Mouse (Mus musculus) mature B cell (primary cell): ENCODE measurements around the gene Trex1.

ENCODE experiments used
- in situ Hi-C: fragments of 300-500 bp; cut with MboI; formaldehyde crosslinking; loops from 2 replicates; pipeline ENCODE4 v1.14.3; 2019

Gene Trex1

DNA sequence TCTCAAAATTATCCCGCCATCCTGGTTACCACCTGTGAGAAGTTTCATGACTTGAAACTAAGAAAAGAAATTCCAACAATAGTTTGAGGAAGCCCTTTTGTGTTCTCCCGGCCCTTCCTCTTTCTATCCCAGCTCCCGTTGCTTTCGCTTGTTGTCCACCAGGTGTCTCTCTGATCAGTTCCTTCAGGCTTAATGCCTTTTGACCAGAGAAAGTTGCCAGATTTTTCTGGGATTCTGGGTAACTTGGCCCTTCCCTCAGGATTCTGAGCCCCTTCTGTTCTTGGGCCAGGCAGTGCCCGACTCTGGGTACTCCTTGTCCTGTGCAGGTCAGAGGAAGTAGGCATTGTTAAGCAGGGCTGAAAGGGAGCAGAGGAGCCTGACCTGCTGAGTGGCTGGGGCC, 28.5 kb upstream of the Trex1 start:
- in situ Hi-C loops = no loop called here

DNA sequence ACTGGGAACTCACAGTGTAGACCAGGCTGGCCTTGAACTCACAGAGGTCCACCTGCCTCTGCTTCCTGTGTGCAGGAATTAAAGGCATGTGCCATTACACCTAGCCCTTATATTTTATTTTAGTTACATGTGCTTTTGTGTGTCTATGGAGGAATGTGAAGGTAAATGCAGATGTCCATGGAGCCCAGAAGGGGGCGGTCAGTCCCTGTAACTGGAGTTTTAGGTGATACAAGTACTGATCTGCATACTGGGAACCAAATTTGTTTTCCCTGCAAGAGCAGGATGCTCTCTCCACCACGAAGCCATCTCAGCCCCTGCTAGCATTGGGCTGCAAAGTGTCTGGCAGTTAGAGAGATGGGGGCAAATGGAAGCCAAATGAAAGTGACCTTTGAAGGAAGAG, 25.4 kb upstream of the Trex1 start:
- in situ Hi-C loops = no loop called here

DNA sequence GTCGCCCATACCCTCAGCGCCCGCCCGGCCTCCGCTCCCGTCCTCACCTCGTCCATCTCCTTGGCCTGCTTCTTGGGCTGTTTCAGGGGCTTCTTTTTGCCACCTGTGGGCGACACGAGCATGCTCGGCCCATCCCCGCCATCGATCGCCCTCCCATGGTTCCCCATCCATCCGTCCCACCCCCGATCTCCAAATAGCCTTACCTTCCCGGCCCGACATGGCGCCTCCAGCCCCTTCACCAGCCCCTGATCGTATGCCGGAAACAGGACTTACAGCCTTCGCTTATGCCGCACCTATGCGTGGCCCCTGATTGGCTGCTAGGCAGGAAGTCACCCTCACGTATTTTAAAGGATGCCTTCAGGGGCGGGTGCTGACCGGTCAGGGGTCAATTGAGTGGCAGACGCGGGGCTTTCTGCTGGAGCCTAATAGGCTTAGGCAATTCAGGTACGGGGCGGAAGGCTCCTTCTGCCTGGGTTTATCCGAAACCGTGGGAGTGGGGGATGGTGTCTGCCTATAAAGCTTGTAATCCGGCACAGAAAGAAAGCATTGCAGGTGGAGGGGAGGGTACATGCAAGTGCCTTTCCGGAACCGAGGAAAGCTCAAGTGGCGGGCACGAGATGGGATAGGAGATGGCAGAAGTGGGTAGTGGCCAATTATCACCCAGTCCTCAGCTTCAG, 22.7 kb upstream of the Trex1 start, which contains the start of the genes Ccdc51 and Tma7:
TSS of gene Ccdc51 (plus strand) at position 370 of the 677 bp plus-strand sequence.
TSS of gene Tma7 (minus strand) at position 464 of the 677 bp plus-strand sequence.
- in situ Hi-C loops = no loop called here

DNA sequence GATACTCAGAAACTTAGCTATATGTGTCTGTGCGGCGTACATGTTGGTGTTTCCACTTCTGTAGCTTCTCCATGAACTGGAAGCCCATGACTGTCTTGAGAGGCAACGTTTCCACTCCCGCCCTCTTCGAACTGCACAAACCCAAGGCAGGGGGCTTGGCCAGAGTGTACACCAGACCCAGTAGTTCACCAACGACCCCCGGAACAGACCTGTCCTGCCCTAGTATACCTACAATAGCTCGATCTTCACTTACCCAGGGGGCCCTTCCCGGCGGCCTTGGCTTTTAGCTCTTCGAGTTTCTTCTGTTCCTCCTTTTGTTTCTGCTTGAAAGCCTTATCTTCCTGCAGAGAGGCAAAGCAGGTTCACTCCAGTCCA, 22.2 kb upstream of the Trex1 start:
- in situ Hi-C loops = no loop called here

DNA sequence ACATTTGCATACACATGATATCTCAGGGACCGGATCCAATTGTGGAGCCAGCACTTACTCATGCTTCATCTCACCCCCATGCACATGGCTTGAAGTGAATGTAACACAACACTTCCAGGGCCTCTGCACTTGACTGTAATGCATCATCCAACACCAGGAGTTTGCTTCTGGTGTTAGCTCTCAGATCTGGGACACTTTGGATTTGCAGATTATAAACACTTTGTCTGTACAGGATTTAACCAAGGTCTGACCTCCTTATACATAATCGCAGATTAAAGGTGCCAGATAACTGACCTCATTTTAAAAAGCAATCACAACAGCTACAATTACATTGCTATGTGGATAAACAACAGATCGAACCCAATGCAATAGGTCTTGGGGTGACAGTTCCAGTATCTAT, 21.0 kb upstream of the Trex1 start:
- in situ Hi-C loops = no loop called here

DNA sequence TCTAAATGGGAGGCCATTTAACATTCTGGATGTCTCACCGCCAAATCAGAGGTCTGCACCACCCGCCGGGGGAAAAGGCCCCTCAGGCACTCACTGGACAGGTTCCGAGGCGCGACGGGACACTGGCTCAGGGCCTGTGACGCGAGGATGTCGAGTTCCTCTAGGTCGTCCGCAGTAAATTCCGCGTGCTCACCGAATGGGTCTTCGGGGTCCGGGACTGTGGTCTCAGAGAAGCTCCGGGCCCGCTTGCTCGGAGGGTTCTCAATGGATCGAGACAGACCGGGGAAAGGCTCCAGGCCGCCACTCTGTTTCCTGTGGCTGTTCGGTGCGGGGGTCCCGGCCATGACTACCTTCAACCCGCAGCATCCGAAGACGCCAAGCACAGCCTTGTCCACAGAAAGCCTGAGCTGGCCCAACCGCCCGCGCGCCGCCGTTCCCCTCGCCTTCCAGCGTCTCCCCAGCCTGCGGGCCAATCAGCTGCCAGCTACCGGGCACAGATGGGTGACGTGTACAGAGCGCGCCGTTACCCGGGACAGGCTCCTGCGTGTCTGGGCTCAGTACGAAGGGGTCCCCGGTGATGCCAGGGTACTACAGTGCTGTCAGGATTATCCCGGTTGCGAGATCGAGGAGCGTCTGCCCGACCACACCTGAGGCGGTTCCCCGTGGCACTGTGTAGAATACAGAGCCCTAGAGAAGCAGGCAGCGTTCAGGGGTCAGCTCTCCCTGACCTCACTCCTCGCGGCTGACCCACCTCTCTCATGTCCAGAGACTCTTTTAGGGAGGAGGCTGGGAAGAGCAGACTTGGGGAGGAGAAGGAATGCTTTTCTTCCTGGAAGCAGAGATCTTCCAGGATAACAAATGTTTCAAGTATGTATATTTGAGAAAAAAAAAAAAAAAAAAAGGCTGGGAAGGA, 14.4 kb upstream of the Trex1 start, which contains the start of gene Atrip:
TSS of gene Atrip (minus strand) at position 464 of the 913 bp plus-strand sequence.
- in situ Hi-C loops = no loop called here

DNA sequence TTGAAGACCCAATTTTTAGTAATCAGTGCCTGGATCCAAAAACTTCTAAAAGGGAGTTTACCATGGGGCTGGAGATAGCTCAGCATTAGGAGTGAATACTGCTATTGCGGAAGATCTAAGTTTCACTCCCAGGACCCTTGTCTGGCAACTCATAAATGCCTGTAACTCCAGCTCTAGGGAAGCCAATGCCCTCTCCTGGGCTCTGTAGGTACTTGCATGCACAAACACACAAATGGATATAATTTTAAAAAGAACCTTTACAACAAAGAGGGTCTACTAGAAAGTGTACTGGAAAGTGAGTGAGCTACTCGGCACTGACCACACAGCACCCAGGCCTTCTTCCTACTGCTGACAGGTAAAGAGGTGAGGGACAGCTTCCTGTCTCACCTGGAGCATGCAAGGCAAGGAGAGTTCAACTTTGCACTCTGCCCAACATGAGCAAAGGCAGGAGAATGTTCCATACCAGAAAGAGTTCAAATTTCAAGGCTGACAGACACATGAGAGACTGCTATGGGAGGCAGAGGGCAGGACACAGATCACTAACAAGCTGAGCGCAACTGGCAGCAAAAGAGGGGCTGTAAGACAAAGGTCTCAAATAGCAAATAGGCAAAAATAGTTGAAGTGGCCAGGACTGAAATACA, 8.7 kb upstream of the Trex1 start:
- in situ Hi-C loops = loop anchor here (10.0 kb wide), 1 partner anchor 63 kb away; no protein-coding TSS in a partner anchor

DNA sequence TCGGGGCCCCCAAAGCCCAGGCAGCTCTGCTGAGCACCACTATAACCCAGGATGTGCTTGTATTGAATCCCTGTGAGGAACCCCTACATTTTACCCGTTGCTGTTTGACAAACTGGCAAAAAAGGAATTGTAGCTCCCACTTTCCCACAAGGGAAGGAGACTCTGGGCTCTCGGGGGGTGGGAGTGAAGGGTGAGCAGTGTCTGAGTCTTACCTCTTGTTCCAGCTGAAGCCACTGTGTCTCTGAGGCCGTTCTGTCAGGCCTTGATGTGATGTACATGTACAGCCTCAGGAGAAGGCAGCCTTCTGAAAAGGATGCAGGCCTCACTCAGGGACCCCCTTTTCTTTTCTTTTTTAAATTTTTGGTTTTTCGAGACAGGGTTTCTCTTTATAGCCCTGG, 1.4 kb upstream of the Trex1 start:
- in situ Hi-C loops = loop anchor here (10.0 kb wide), 1 partner anchor 56 kb away; no protein-coding TSS in a partner anchor

DNA sequence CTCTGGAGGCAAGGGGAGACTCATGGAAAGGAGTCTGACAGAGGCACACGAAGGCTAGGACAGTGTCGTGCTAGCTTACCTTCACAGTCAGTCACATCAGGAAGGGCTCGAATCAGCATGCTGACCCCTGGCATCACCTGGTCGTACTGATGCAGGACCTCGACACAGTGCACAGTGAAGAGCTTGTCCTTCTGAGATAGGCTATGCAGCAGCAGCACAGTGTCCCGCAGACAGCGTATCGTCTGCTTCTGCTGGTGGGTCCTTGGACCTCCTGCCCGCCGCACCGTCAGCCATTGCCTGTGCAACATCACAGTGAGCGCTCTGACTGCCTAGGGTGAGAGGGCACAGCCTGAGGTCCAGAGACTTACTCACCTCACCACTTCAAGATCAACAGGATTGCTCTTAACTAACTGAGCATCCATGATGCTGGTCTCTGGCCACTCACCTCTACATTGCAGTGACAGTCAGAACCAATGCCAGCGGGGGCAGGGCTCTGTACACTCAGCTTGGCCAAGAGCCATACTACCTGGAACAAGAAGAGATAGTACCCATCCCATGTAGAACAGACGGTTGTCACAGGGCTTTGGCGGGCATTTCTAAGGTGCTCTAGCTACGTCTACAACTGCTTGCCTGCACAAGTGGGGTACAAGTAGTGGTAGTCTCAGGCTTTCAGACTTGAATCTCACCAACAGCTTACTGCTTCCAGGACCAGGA, 807 bp upstream of the Trex1 start:
- in situ Hi-C loops = loop anchor here (10.0 kb wide), 1 partner anchor 56 kb away; no protein-coding TSS in a partner anchor

DNA sequence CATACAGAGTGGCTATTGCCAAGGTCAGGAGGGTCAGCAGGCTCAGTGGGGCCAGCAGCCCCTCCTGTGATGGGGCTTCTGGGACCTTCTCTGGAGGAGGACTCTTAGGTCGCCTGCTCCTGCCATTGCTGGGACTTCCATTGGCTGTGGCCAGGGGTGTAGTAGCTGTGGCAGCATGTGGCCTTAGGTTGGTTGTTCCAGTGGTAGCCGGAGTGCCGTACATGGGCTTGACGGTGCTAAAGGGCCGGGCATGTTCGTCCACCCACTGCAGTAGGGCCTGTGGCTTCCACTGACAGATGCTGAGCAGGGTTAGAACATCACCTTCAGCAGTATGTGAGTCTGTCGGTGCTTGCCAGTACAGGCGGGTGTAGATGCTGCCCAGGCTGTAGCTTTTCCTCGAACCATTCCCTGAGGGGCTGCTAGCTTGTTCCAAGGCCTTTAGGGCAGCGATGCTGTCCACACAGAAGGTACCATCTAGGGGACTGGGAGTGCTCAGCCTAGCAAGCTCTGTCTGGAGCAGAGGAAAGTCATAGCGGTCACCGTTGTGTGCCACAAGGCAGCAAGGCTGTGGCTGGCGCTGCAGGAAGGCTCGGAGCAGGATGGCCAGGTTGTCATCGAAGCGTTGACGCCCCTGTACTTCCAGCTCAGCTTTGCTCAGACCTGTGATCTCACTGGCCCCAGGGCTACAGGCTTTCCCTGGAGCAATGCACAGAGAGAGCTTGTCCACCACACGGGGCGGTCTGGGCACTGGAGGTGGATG, 1.3 kb downstream of the Trex1 start:
- in situ Hi-C loops = no loop called here

DNA sequence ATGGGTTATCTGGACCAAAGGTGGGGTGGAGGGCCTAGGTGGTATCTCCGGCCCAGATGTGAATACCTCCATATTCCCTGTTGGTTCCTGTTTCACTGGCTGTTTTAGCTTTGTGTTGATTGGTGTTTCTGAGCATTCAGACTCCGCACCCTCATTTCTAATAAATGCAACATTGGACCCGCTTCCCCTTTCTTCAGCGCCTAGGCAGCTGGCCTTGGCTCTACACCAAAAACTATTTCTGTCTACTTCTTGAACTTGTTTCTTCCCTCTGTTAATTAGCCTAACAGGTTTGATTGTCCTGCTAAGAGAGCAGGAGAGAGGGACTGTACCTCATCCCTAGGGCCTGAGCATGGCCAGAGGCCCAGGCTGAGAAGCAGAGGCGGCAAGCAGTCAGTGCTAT, 2.0 kb downstream of the Trex1 start:
- in situ Hi-C loops = no loop called here

DNA sequence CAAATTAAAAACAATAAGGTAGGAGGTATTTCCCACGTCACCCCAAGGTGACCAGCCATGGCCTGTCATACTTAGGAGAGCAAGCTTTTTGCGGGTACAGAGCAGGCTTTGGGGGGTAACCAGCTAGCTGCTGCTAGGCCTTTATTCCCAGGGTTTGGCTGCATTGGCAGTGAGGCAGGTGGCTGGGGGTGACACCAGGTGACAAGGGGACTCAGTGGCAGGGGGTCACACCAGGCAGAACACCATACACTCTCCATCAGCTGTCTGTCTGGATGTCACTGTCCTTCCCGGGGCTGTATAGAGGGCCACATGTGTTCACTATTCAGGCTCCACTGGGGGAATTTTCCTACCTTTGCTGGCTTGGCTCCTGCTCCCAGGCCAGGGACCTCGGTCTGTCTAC, 2.6 kb downstream of the Trex1 start:
- in situ Hi-C loops = no loop called here

DNA sequence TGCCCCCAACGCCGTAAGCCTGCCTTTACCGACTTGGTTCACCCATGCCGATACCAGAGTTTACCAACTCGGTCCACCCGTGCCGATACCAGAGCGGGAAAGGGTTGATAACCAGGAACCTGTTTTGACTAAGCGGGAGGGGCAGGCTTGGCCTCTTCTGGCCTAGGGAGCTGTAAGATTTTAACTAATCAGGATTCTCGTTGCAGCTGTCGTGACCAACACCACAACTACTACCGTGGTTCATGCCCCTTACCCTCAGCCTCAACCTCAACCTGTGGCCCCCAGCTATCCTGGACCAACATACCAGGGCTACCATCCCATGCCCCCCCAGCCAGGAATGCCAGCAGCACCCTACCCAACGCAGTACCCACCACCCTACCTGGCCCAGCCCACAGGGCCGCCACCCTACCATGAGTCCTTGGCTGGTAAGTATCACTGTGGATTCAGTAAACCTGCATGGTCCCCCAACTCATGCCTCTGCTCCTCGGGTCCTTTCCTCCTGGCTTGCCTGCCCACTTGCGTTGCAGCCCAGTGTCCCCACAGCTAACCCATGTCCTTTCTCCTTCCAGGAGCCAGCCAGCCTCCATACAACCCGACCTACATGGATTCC, 3.3 kb downstream of the Trex1 start:
- in situ Hi-C loops = no loop called here

DNA sequence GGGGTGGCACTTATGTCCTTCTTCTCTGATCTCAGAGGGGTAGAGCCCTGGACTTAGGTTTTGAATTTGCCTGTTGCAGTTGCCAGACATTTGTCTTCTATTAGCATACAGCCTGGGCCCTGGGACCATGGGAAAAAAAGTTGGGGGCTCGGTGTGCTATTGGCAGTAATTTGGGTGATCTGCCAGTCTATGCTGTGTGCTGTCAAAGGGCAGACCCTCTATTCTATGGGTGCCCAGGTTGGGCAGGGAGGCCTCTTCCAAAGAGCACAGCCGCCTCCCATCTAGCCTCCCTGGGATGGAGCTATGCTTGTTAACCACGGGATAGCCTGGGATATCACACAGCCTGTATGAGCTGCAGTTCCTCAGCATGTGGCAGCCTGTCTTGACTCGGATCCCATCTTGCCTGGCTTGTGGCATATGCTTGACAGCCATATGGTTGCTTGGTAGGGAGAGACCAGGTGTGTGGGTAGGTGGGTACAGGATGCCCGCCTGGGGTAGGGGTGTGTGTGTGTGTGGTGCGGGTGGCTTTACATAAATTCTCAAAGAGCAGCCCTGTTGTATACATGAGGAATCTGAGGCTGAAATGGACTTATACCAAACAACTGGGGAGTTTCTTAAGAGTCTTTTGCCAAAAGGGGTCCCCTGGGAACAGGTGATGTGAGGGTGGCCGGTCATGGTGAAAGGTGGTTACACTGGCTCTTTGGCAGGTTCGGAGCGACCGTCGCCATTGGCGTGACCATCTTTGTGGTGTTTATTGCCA, 4.1 kb downstream of the Trex1 start:
- in situ Hi-C loops = no loop called here

DNA sequence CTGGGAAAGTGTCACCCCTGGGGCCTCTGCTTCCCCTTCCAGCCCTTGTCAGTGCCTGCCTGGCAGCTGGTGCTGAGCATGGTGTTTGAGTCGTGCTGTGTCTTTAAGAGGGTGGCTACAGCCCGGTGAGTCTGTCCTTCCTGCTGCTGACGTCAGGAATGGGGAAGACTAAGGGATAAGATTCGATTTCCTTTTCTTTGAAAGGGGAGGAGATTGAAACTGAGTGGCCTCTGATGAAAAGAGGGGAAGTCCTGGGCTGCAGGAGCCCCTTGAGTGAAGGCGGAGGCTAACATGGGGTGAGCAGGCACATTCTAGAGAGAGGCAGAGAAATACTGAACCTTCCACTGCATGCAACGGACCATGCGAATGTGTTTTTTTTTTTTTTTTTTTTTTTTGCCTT, 4.8 kb downstream of the Trex1 start:
- in situ Hi-C loops = no loop called here

DNA sequence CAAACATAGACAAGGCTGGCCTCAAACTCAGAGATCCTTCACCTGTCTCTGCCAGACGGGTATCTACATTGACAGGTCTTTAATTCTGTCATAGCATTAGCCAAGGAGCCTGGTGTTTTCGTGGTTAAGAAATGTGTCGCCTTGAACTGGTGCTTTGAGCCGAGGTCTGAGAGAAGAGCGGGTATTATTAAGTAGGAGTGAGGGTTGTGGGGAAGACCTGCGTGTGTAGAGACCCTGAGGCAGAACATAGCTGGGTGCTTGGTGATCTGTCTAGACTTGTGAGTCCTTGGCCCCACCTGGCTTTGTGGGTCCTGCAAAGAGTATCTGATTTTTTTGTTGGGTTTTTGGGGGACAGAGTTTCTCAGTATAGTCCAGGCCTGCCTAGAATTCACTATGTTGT, 5.7 kb downstream of the Trex1 start:
- in situ Hi-C loops = no loop called here

DNA sequence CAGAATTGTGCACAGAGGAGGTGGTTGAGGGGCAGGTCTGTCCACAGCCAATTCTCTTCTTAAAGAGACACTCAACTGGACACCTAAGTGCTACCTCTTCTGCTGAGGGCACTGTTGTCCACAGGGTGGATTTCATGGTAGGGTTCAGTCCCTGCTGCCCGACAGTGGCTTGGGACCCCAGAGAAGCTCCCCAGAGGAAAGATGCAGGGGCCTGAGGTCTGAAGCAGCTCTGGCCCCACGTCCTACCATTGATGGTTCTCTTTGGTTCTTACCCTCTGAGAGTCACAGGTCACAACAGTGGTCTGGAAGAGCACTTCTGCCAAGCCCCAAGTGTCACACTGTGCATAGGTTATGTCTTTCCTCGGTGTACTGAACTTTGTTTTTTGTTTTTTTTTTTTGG, 6.2 kb downstream of the Trex1 start:
- in situ Hi-C loops = no loop called here

DNA sequence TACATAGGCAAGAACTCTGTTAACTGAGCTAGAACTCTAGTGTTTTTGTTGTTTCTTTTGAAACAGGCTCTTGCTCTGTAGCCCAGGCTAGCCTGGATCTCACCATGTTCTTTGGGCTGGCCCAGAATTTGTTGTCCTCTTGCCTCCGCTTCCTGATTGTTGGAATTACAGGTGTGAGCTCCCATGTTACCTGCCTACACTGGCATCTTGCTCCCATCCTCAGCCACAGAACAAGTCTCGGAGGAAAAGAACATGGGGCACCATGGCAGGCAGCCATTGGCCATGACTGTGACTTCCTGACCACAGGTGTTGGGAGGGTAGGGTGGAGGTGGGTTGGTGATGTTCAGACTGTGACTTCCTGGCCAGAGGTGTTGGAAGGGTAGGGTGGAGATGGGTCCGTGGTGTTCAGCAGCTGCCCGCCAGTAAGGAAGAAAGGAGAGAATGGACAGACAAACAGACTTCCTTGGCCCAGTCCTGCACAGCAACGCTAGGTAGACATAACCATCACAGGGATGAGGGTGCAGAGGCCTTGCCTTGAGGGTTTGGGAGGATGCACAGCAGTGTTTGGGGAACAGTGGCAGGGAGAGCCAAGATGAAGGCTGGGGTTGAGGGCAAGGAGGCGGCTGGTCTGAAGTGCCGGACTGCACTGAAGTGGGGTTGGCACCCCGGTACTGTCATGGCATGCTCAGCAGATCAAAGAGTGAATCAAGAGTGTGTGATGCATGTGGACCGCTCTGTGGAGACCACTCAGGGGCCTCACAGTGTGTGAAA, 6.9 kb downstream of the Trex1 start:
- in situ Hi-C loops = no loop called here
